Mouse (Mus musculus) lung, postnatal 0 days (tissue): ENCODE data around the gene Ubxn2a.

ENCODE experiments used
- CTCF ChIP-seq: IDR thresholded peaks from 2 replicates; pipeline ENCODE4 v1.5.1; 2016; ENCODE audit warnings: antibody characterized with exemption, mild to moderate bottlenecking
- EP300 ChIP-seq: IDR thresholded peaks from 2 replicates; pipeline ENCODE4 v1.6.1; 2016; ENCODE audit warnings: antibody characterized with exemption, mild to moderate bottlenecking, control low read depth

DNA sequence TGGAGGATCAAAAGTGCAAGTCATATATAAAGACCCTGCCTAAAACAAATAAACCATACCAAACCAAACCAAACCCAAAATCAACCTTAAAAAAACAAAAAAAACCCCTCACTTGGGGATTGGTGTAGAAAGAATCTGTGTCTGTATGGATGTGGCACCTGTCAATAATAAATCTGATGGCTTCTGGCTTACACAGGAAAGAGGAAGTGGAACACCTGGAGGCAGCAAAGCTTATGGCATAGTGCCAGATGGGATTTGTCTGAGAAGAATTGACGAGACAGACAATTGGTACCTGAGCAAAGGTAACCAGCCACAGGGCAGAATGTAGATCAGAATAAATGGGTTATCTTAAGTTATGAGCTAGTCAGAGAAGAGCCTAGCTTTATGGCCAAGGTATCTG, 22.4 kb downstream of the Ubxn2a start:
- TF ChIP-seq CTCF, result no peak
- no peak for TF ChIP-seq EP300
